Mouse (Mus musculus) embryonic facial prominence, embryonic 14.5 days (tissue): Measurements from ENCODE around the gene Hao2. TPM values are rescaled to one million over a fixed set of nuclear protein-coding genes. Genes with fewer than 3 reads are reported as not detected.

ENCODE experiments used
- ATAC-seq: fragments of 200-750 bp; cut with Nextera tagmentation; 2 replicates; pipeline ENCODE4 v1.8.0; 2017; ENCODE audit warnings: low read depth, moderate number of reproducible peaks, moderate TSS enrichment
- DNase-seq: peaks from one replicate; pipeline ENCODE4 v3.0.0-alpha.2; 2015; ENCODE audit warnings: low spot score
- H3K27ac ChIP-seq: fragments of 300-500 bp; sonication (generic); replicated peaks from 2 replicates; pipeline ENCODE4 v1.5.1; 2014; ENCODE audit warnings: low read depth, mild to moderate bottlenecking, low read length, moderate library complexity
- H3K27me3 ChIP-seq: fragments of 300-500 bp; sonication (generic); replicated peaks from 2 replicates; pipeline ENCODE4 v1.6.1; 2014; ENCODE audit warnings: low read length; ENCODE audit not compliant: control insufficient read depth, insufficient read depth
- H3K36me3 ChIP-seq: fragments of 300-500 bp; sonication (generic); 2 replicates; pipeline ENCODE4 v1.6.1; 2014; ENCODE audit warnings: low read length, mixed read lengths; ENCODE audit not compliant: control insufficient read depth, insufficient read depth
- H3K4me1 ChIP-seq: fragments of 300-500 bp; sonication (generic); 2 replicates; pipeline ENCODE4 v1.6.1; 2014; ENCODE audit warnings: antibody characterized with exemption, low read length; ENCODE audit not compliant: control insufficient read depth, insufficient read depth
- H3K4me2 ChIP-seq: fragments of 300-500 bp; sonication (generic); 2 replicates; pipeline ENCODE4 v1.6.1; 2014; ENCODE audit warnings: low read depth, mild to moderate bottlenecking, low read length, moderate library complexity, mixed read lengths
- H3K4me3 ChIP-seq: fragments of 300-500 bp; sonication (generic); 2 replicates; pipeline ENCODE4 v1.5.1; 2014; ENCODE audit warnings: low read depth, mild to moderate bottlenecking, low read length
- H3K9ac ChIP-seq: fragments of 300-500 bp; sonication (generic); 2 replicates; pipeline ENCODE4 v1.6.1; 2014; ENCODE audit warnings: low read depth, mild to moderate bottlenecking, low read length, moderate library complexity, mixed read lengths
- H3K9me3 ChIP-seq: fragments of 300-500 bp; sonication (generic); 2 replicates; pipeline ENCODE4 v1.6.1; 2016; ENCODE audit warnings: low read length; ENCODE audit not compliant: control insufficient read depth
- WGBS: fragments of 180-500 bp; shearing (Covaris S2); extraction: QIAGEN DNeasy Blood & Tissue Kit; methylation state at CpG from one replicate; pipeline ENCODE4 v1.1.7; 2014; 5-methylcytosine and 5-hydroxymethylcytosine counted together
- polyA plus RNA-seq: library from polyadenylated mRNA; unstranded; fragments of >200 nt; fragmentation: Nextera tagmentation; extraction: Ambion mirVana; gene quantifications from 2 replicates; pipeline ENCODE4 v1.2.1, GENCODE M21; 2014

Gene Hao2
- polyA plus RNA-seq, 1 experiment from 2014 or later, result not detected

DNA sequence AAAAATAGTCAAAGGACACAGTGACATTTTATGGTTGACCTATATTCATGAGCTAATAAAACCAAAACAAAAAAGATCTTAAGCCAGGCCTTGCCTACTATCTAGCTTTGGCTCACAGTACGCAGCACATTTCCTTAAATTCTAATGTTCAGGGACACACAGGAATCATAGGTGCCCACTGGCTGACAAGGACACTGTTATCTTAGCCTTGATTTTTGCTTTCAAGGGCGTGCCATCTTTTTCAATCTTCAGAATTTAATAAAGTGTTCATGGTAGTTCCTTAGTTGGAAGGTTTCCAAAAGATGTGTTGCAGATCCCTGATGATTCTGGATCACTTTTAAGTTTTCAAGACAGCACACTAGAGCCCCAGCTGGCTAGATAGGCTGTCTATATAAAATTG is 12.2 kb downstream of the Hao2 start:
- Histone ChIP-seq H3K9me3 (no peaks in the 10 kb centered on the region), H3K27me3 (no peaks in the 10 kb centered on the region), H3K4me2 (no peak overlapping the region), H3K27ac (no peak overlapping the region), H3K4me1 (no peaks in the 10 kb centered on the region), H3K9ac (no peak overlapping the region), H3K4me3 (no peak overlapping the region), H3K36me3 (no peaks in the 10 kb centered on the region)
- WGBS, result 86% methylated on average over 2 of the region's 2 CpGs
- DNase-seq (no peak), ATAC-seq (no peak)

DNA sequence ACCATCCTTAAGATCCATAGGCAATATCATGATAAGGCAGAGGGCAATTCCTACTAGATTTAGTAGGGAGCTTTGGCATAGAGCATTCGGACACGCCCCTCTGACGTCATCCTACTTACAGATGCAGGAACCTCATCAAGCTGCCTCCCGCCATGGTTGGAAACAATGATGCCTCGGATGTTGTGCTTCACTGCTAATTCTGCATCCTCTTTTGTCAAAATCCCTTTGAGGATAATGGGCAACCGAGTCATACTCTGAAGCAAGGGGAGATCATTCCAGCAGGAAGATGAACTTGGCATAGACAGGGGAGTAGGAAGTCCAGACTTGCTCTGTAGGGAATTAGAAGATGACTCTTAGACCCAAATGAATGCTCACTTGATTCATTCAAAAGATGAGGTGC is 12.8 kb downstream of the Hao2 start:
- H3K27ac ChIP-seq, result no peak overlapping the region

DNA sequence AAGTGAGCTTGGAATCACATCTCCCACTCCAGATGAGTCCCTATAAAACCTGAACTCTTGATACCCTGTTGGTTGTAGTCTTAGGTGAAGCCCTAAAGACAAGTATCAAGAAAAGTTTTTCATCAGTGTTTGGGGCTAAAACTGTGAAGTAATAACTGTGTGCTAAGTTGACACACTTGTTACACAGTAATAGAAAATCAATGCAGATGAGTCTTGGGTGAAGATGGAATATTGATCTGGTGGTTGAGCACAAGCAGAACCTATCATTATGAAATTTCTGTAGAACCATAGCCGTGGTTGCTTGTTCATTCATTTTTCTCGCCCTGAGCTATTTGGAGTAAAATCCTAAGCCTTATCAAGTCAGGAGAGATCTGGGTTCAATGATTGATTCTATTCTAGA is 24.8 kb downstream of the Hao2 start:
- Histone ChIP-seq H3K36me3 (no peaks in the 10 kb centered on the region), H3K27ac (no peak overlapping the region), H3K9ac (no peak overlapping the region), H3K4me2 (no peak overlapping the region), H3K9me3 (no peaks in the 10 kb centered on the region), H3K4me1 (no peaks in the 10 kb centered on the region), H3K27me3 (no peaks in the 10 kb centered on the region), H3K4me3 (no peak overlapping the region)
- no peak for DNase-seq
- no peak for ATAC-seq
- 88% methylated on average over 2 of the region's 2 CpGs for WGBS

More for the DNA sequence above, 12.8 kb downstream of the Hao2 start:
- H3K4me3 ChIP-seq, result no peak overlapping the region
- no peaks in the 10 kb centered on the region for H3K9me3 ChIP-seq
- DNase-seq (no peak), ATAC-seq (no peak)
- no peak overlapping the region for H3K4me2 ChIP-seq
- no peaks in the 10 kb centered on the region for H3K27me3 ChIP-seq
- no peaks in the 10 kb centered on the region for H3K4me1 ChIP-seq
- H3K36me3 ChIP-seq, result no peaks in the 10 kb centered on the region
- no peak overlapping the region for H3K9ac ChIP-seq
- WGBS, result 74% methylated on average over 6 of the region's 6 CpGs

DNA sequence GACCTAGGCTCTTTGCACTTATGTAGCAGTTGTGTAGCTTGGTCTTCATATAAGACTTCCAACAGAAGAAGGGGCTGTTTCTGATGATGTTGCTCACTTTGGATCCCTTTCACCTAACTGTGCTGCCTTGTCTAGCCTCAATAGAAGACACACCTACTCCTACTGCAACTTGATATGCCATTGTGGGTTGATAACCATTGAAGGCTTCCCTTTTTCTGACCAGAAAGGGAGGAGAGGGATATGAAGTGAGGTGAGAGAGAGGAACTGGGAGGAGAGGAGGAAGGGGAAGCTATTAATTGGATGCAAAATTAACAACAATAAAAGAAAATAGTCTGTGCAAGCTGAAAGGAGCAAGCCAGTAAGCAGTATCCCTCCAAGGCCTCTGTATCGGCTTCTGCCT is 30.2 kb downstream of the Hao2 start:
- H3K27ac ChIP-seq, result no peak overlapping the region
- no peaks in the 10 kb centered on the region for H3K4me1 ChIP-seq
- H3K9me3 ChIP-seq, result no peaks in the 10 kb centered on the region
- H3K36me3 ChIP-seq, result no peaks in the 10 kb centered on the region
- 95% methylated on average over 1 of the region's 1 CpGs for WGBS
- ATAC-seq (no peak), DNase-seq (no peak)
- H3K4me3 ChIP-seq, result no peak overlapping the region
- H3K9ac ChIP-seq, result no peak overlapping the region
- no peak overlapping the region for H3K4me2 ChIP-seq
- H3K27me3 ChIP-seq, result no peaks in the 10 kb centered on the region

DNA sequence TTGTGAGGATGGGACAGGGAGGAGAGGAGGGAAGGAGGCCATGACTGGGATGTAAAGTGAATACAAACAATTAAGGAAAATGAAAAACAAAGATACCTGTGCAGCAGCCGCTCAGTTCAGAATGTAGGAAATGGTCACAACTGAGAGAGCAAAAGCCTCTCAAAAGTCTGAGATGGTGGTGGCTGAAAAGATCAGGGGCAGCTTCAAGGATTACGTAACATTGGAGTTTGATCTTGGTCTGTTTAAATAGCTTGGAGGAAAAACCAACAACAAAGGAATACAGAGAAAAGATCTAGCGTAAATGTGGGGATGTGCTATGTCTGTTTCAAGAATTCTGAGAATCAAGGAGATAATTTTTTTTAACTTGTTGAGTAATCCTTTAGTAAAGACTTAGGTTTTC is 33.5 kb downstream of the Hao2 start, which contains the start of gene Hsd3b1:
TSS of gene Hsd3b1 (minus strand) at position 219 of the 400 bp plus-strand sequence.
- Histone ChIP-seq H3K4me2 (no peak within 1 kb of the TSS), H3K9ac (no peak within 1 kb of the TSS), H3K36me3 (no peaks in the 10 kb centered on the region), H3K27ac (no peak within 1 kb of the TSS), H3K27me3 (no peaks in the 10 kb centered on the region), H3K9me3 (no peaks in the 10 kb centered on the region), H3K4me1 (no peaks in the 10 kb centered on the region), H3K4me3 (no peak within 1 kb of the TSS)
- no peak for DNase-seq
- WGBS, result 83% methylated on average over 3 of the region's 3 CpGs
- no peak for ATAC-seq

DNA sequence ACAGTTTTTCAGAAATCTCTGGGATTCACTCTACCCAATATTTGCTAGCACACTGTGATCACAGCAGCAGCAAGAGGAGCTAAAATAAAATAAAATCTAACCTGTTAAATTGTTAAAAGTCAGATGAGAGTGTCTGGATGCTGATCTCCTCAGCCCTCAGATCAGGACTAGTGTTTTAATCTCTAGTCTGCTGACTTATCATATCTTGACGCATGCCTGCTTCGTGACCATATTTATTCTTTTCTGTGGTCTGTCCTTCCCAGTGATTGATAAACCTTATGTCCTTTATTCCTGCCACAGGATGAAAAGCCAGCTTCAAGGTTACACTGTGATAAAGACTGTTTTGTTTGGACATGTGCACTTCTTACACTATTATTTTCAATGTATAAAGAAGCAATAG is 35.0 kb downstream of the Hao2 start:
- no peaks in the 10 kb centered on the region for H3K36me3 ChIP-seq
- H3K27ac ChIP-seq, result no peak overlapping the region
- no peak overlapping the region for H3K4me3 ChIP-seq
- no peak overlapping the region for H3K4me2 ChIP-seq
- WGBS, result 85% methylated on average over 2 of the region's 2 CpGs
- H3K9me3 ChIP-seq, result no peaks in the 10 kb centered on the region
- no peak overlapping the region for H3K9ac ChIP-seq
- DNase-seq (no peak), ATAC-seq (no peak)
- H3K27me3 ChIP-seq, result no peaks in the 10 kb centered on the region
- no peaks in the 10 kb centered on the region for H3K4me1 ChIP-seq

DNA sequence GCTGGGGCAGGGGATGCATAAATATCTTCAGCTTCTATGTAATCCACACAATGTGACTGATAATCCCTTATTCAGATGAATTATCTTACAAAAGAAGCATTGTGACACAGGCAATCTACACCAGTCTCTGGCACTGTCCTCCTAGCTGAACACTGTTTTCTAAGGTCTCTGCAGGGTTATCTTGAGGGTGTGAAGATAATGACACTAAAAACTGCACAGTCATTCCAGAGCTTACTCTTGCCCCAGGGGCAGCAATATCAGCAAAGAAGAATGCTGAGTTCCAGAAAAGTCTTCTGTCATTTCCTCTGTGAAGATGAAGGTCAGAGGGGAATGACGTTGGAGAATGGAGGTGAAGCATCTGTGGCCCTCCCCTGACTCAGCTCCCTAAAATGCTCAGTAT is 36.1 kb downstream of the Hao2 start:
- no peak overlapping the region for H3K4me3 ChIP-seq
- no peak for ATAC-seq
- no peak for DNase-seq
- no peak overlapping the region for H3K9ac ChIP-seq
- no peak overlapping the region for H3K4me2 ChIP-seq
- H3K27me3 ChIP-seq, result no peaks in the 10 kb centered on the region
- no peaks in the 10 kb centered on the region for H3K4me1 ChIP-seq
- 27% methylated on average over 1 of the region's 1 CpGs for WGBS
- H3K27ac ChIP-seq, result no peak overlapping the region
- H3K9me3 ChIP-seq, result no peaks in the 10 kb centered on the region
- no peaks in the 10 kb centered on the region for H3K36me3 ChIP-seq

DNA sequence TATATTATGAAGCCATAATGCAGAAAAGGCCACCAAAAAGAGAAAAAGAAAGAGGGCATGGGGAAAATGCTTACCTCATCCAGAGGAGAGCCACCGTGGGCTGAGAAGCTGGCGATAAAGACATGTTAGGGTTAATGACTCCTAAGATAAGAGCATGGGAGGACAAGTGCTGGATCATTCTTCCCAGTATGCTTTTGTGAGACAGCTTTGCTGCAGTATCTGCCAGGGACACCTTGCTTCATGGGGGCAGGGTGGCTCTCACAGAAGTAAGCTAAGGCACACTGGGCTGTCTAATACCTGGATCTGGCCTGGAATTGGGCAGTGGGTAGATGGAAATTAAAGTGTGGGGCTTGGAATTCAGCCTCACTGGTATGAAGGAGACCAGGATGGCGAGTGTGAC is 37.9 kb downstream of the Hao2 start:
- no peaks in the 10 kb centered on the region for H3K36me3 ChIP-seq
- no peak overlapping the region for H3K9ac ChIP-seq
- DNase-seq (no peak), ATAC-seq (no peak)
- H3K27ac ChIP-seq, result no peak overlapping the region
- no peak overlapping the region for H3K4me2 ChIP-seq
- no peaks in the 10 kb centered on the region for H3K4me1 ChIP-seq
- no peak overlapping the region for H3K4me3 ChIP-seq
- H3K9me3 ChIP-seq, result no peaks in the 10 kb centered on the region
- H3K27me3 ChIP-seq, result no peaks in the 10 kb centered on the region
- WGBS, result 73% methylated on average over 3 of the region's 3 CpGs

DNA sequence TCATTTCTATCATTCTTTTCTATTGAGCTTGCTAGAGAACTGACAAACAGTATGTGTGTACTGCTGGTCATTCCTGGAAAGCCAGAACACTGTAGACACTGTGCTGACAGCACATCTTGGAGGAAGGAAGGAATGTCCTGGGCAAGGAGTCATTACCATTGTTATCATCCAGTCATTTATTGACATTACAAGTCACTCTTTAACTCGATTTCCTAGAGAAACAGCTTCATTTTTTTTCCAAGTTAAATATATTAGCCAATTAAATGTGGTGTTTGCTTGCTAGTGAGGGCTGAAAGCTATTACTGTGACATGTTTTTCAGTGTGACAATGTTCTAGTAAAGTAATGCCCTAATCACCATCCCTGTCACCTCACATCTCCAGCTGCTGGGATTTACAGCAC is 39.4 kb downstream of the Hao2 start:
- no peak overlapping the region for H3K9ac ChIP-seq
- WGBS, result 29% methylated on average over 1 of the region's 1 CpGs
- no peak for ATAC-seq

More for the DNA sequence above, 39.4 kb downstream of the Hao2 start:
- no peak overlapping the region for H3K27ac ChIP-seq
- H3K4me3 ChIP-seq, result no peak overlapping the region
- no peaks in the 10 kb centered on the region for H3K27me3 ChIP-seq
- no peaks in the 10 kb centered on the region for H3K36me3 ChIP-seq
- H3K4me2 ChIP-seq, result no peak overlapping the region
- no peaks in the 10 kb centered on the region for H3K9me3 ChIP-seq
- DNase-seq, result no peak
- no peaks in the 10 kb centered on the region for H3K4me1 ChIP-seq
